Mouse (Mus musculus) heart, postnatal 0 days (tissue): ENCODE results near the gene Il10rb.

Experiments used
- CTCF ChIP-seq: IDR thresholded peaks from 2 replicates; pipeline ENCODE4 v1.5.1; 2016; ENCODE audit warnings: antibody characterized with exemption, control low read depth, low read depth
- EP300 ChIP-seq: IDR thresholded peaks from 2 replicates; pipeline ENCODE4 v1.6.1; 2016; ENCODE audit warnings: antibody characterized with exemption, low read depth

DNA sequence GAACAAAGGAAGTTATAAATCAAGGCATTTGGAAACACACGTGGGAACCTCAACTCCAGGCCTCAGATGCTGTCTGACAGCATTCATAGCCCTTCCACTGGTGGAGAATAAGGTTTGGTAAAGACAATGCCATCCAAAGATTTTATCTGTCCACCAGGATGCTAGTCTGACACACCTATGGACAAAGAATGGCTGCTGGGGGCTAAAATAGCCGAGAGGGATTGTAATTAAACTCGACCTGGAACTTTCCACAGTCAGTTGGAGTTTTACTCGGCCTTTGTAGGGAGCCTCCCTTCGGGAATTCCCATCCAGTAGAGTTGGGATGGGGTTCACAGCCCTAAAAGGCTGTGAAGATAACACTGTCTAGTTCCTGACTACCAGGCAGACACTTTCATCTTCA lies 21.5 kb downstream of the Il10rb start:
- TF ChIP-seq CTCF: no peak
- TF ChIP-seq EP300: no peak
